Mouse (Mus musculus) testis, adult 2 months (tissue): Measurements from ENCODE around the gene Tsc22d4. TPM values are rescaled to one million over a fixed set of nuclear protein-coding genes. Genes with fewer than 3 reads are reported as not detected.

Experiments
- H3K27ac ChIP-seq: fragments of 200-500 bp; 2 replicates; pipeline ENCODE4 v1.5.1; 2012; ENCODE audit warnings: low read depth, low read length; ENCODE audit not compliant: control insufficient read depth, insufficient read depth
- H3K27me3 ChIP-seq: fragments of 200-500 bp; 2 replicates; pipeline ENCODE4 v1.6.1; 2012; ENCODE audit warnings: mild to moderate bottlenecking, low read length, moderate library complexity; ENCODE audit not compliant: control insufficient read depth, insufficient read depth
- H3K36me3 ChIP-seq: fragments of 200-500 bp; 2 replicates; pipeline ENCODE4 v1.6.1; 2012; ENCODE audit warnings: mild to moderate bottlenecking, low read length; ENCODE audit not compliant: control insufficient read depth, insufficient read depth
- H3K4me1 ChIP-seq: fragments of 200-500 bp; 2 replicates; pipeline ENCODE4 v1.6.1; 2012; ENCODE audit warnings: low read length; ENCODE audit not compliant: control insufficient read depth, insufficient read depth
- H3K4me3 ChIP-seq: fragments of 200-500 bp; 2 replicates; pipeline ENCODE4 v1.5.1; 2012; ENCODE audit warnings: low read depth, mild to moderate bottlenecking, low read length, moderate library complexity, mixed read lengths; ENCODE audit not compliant: control insufficient read depth
- CTCF ChIP-seq: fragments of 200-500 bp; IDR thresholded peaks from 2 replicates; pipeline ENCODE4 v1.5.1; 2012; ENCODE audit warnings: low read depth, mild to moderate bottlenecking, inconsistent platforms, low read length, moderate library complexity; ENCODE audit not compliant: control insufficient read depth, insufficient read depth, insufficient replicate concordance
- POLR2A ChIP-seq: fragments of 200-500 bp; IDR thresholded peaks from 2 replicates; pipeline ENCODE4 v1.6.1; 2012; ENCODE audit warnings: low read depth, mild to moderate bottlenecking, inconsistent platforms, low read length, moderate library complexity; ENCODE audit not compliant: control insufficient read depth
- polyA plus RNA-seq: library from polyadenylated mRNA; depleted of rRNA; stranded (reverse); fragments of >200 nt; gene quantifications from 2 replicates; pipeline ENCODE4 v1.2.3, GENCODE M21; 2012

The Tsc22d4 gene
- polyA plus RNA-seq, 1 experiment, result 435 TPM

DNA sequence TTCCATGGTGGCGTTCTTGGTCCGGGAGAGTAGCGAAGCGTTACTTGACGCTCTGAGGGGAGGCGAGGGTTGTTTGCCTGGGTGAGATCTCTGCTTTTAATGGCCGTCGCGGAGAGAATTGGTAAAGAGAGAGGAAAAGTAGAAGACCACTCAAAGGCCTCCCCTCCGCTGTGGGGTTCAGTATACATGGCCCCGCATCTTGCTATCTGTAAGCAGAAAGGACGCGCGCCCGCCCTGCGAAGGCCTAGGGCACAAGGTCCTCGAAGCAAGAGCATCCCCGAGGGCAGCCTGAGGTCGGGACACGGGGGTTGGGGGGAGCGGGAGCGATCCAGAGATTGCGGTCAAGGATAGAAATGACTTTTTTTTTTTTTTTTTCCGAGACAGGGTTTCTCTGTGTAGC lies 42.6 kb downstream of the Tsc22d4 start:
- H3K4me1 ChIP-seq, result peaks cover 12% of the 10 kb centered on the region
- H3K4me3 ChIP-seq, result peak overlapping the region; percentile 95
- H3K27ac ChIP-seq, result peak overlapping the region; percentile 76
- H3K27me3 ChIP-seq, result no peaks in the 10 kb centered on the region
- H3K36me3 ChIP-seq, result no peaks in the 10 kb centered on the region; the same call in 1 of the 2 replicates
- TF ChIP-seq POLR2A (no peak), CTCF (no peak)

DNA sequence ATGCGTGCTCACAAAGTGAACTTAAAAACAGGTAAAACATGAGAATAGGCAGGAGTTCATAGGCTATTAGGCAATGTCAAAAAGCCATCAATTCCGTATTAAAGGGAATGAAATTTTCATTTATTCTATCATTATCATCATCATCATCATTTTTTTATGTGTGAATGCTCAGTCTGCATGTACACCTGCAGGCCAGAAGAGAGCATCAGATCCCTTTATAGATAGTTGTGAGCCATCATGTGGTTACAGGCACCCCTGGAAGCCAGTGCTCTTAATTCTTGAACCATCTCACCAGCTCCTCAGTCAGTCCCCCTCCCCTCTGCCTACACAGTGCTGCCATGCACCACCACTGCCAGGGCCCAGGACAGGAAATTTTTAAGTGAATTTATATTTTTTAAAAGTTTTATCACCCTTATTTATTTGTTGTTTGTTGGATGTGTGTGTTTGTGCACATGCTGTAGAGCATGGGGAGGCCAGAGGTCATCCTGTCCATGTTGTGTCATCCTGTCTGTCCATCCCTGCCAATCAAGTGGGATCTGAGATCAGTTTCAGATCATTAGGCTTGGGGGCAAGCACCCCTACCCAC lies 43.5 kb downstream of the Tsc22d4 start:
- Histone ChIP-seq H3K36me3 (no peaks in the 10 kb centered on the region; the same call in 1 of the 2 replicates), H3K27ac (no peak overlapping the region), H3K4me3 (no peak overlapping the region), H3K27me3 (no peaks in the 10 kb centered on the region), H3K4me1 (peaks cover 12% of the 10 kb centered on the region)
- TF ChIP-seq POLR2A (no peak), CTCF (no peak)

DNA sequence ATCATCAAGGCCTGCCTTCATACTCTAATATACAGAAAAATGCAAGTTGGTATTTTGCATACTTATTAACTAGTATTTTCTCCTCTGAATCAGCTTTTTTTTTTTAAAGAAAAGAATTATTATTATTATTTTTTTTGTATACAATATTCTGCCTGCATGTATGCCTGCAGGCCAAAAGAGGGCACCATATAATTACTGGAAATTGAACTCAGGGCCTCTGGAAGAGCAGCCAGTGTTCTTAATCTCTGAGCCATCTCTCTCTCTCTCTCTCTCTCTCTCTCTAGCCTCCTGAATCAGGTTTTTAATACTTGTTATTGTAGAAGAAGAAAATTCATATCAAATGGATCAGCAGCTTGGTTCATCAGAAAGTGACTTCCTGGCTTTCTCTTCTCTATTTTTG lies 46.0 kb downstream of the Tsc22d4 start:
- TF ChIP-seq CTCF (no peak), POLR2A (no peak)
- H3K27me3 ChIP-seq, result no peaks in the 10 kb centered on the region
- no peak overlapping the region for H3K4me3 ChIP-seq
- no peak overlapping the region for H3K27ac ChIP-seq
- peaks cover 2% of the 10 kb centered on the region; the same call in 1 of the 2 replicates for H3K4me1 ChIP-seq
- H3K36me3 ChIP-seq, result no peaks in the 10 kb centered on the region

DNA sequence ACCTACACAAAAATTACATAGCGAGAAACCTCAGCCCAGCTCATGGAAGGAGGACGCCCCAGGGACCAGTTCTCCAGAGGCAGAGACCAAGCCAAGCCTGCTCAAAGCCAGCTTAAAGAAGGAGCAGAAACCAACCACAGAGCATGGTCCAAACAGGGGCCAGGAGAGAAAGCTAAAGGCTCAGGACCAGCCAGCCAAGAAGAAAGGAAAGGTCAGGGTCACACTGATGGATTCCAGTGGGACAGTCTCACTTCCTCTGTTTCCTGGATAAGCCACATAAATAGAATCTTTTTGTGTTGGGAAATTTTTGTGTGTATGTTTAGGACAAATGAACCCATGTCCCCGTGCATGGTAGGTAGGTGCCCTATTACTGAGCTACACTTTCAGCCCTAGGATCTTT lies 51.1 kb downstream of the Tsc22d4 start:
- Histone ChIP-seq H3K27ac (no peak overlapping the region), H3K4me1 (no peaks in the 10 kb centered on the region), H3K4me3 (no peak overlapping the region), H3K27me3 (no peaks in the 10 kb centered on the region), H3K36me3 (no peaks in the 10 kb centered on the region; the same call in 1 of the 2 replicates)
- no peak for TF ChIP-seq CTCF

DNA sequence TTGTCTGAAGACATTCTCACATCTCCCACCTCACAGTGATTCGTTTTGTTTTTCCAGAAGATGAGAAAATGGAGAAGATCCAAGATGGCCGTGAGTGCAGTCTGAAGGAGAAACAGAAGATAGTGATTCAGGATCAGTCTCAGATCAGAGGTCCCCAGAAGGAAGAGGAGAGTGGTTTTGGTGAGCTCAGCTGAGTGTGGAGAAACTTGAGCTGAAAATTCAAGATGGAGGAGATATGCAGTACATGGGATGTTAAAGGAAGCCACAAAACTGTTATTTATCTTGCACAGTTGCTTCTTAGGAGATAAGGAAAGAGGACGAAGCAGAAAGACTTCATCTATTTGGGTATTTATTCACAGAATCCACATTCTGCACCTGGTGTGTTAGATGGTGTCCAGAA lies 55.4 kb downstream of the Tsc22d4 start:
- Histone ChIP-seq H3K4me1 (no peaks in the 10 kb centered on the region), H3K27me3 (no peaks in the 10 kb centered on the region), H3K4me3 (no peak overlapping the region), H3K36me3 (no peaks in the 10 kb centered on the region; the same call in none of the 2 replicates), H3K27ac (no peak overlapping the region)
- TF ChIP-seq POLR2A, result no peak
- TF ChIP-seq CTCF, result no peak

DNA sequence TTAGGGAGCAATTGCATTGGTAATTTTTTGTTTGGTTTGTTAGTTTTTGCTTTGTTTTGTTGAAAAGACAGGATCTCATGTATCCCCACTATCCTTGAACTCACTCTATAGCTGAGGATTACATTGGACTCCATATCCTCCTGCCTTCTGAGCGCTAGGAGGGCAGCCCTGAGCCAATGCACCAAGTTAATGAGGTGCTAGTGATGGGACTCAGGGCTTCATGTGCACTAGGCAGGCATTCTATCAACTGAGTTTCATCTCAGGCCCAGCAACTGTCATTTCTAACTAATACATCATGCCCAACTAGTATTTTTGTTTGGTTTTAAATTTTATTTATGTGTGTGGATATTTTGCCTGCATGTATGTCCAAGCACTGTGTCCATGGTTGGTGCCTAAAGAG lies 60.6 kb downstream of the Tsc22d4 start:
- H3K27me3 ChIP-seq, result no peaks in the 10 kb centered on the region
- H3K36me3 ChIP-seq, result no peaks in the 10 kb centered on the region; the same call in 1 of the 2 replicates
- no peak overlapping the region for H3K4me3 ChIP-seq
- no peak for TF ChIP-seq POLR2A
- no peak for TF ChIP-seq CTCF
- no peaks in the 10 kb centered on the region for H3K4me1 ChIP-seq
- no peak overlapping the region for H3K27ac ChIP-seq

DNA sequence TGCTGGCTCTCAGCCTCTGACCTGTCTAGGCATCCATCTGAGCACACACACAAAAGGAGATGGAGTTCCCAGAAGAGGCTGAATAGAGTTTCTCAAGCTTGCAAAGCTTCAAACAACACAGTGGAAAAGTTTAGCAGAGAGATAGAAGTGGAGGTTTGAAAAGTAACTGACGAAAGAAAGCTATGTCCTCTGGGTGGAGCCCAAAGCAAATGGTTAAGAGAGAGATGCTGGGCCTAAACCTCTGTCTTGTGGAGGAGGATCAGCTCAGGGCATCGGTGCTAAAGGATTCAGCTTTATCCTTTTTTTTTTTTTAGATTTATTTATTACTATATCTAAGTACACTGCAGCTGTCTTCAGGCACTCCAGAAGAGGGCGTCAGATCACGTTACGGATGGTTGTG lies 62.8 kb downstream of the Tsc22d4 start:
- H3K4me1 ChIP-seq, result no peaks in the 10 kb centered on the region
- no peaks in the 10 kb centered on the region for H3K27me3 ChIP-seq
- H3K27ac ChIP-seq, result no peak overlapping the region
- no peaks in the 10 kb centered on the region; the same call in 1 of the 2 replicates for H3K36me3 ChIP-seq
- H3K4me3 ChIP-seq, result no peak overlapping the region
- TF ChIP-seq POLR2A (no peak), CTCF (no peak)
